1 mouse cellular context compared by ENCODE assay signal in the genomic region with DNA sequence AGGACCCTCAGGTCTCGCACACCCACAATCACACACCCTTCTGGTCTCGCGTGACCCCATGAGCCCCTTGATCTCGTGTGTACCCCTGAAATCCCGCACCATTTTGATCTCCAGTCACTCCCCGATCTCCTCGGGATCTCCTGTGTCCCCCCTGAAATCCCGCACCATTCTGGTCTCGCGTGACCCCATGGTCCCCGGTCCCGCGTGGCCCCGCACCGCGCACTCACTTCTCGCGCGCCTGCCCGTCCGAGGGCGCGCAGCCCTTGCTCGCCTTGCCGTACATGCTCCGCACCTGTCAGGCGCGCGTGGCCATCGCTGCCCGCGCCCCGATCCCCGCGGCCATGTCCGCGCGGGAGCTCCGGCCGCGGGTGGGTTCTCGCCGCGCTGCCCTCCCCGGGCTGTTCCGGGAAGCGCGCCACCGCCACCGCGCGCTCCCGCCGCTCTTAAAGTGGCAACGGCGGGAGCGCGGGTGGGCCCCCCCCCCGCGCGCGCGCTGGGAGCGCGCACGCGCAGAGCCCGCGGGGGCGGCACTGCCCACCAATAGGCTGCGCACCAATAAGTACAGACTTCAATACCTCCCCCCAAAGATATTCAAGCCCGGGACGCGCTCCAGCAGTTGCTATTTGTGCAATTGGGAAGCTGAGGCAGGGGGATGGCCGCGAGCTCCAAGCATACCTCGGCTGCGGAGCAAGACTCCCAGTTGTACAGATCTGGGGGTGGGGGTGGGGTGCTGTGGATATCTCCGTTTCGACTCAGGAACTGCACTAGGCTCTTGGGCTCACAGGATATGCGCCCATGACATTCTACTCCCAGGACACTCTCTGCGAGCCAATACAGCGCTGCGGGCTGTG.
TF ChIP-seq lines count a peak whose summit lies in the region.

No protein-coding gene starts in this region.

TF ChIP-seq in CH12.LX, 34 proteins besides CTCF, POLR2A, EP300 and RAD21 (continued from another document):
- TF ChIP-seq GABPA (IDR thresholded peaks at IDR 0.05; ENCODE audit: insufficient replicate concordance, low read depth, low read length) (no peak), ELF1 (IDR thresholded peaks at IDR 0.05; ENCODE audit: low read depth, low read length) (peak; percentile 78), JUN (IDR thresholded peaks at IDR 0.05; ENCODE audit: insufficient read depth, low read depth, low read length) (no peak), NELFE (IDR thresholded peaks at IDR 0.05; ENCODE audit: low read depth, low read length) (peak; percentile 62), PAX5 (IDR thresholded peaks at IDR 0.05; ENCODE audit: low read length) (no peak), USF2 (conservative IDR thresholded peaks at IDR 0.05; ENCODE audit: low read depth, low read length) (no peak), MYC (IDR thresholded peaks at IDR 0.05; ENCODE audit: low read depth, low read length) (peak; percentile 30; the same call in 1 of the 2 replicates), MXI1 (IDR thresholded peaks at IDR 0.05; ENCODE audit: low read depth, low read length) (0 out of 2 replicates have a peak, but pooled peaks have one; percentile 48), HCFC1 (IDR thresholded peaks at IDR 0.05; ENCODE audit: low read depth, low read length) (no peak), MAZ (IDR thresholded peaks at IDR 0.05; ENCODE audit: low read depth, low read length) (peak; percentile 62; the same call in 1 of the 2 replicates), TCF12 (IDR thresholded peaks at IDR 0.05; ENCODE audit: low read depth, low read length) (peak; percentile 60), ZC3H11A (IDR thresholded peaks at IDR 0.05; ENCODE audit: low read depth, low read length) (no peak), BHLHE40 (IDR thresholded peaks at IDR 0.05; ENCODE audit: low read depth, low read length) (no peak), TBP (conservative IDR thresholded peaks at IDR 0.05; ENCODE audit: low read depth, low read length) (no peak), MAFK (IDR thresholded peaks at IDR 0.05; ENCODE audit: insufficient replicate concordance, low read length) (no peak), SMC3 (IDR thresholded peaks at IDR 0.05; ENCODE audit: low read depth, low read length) (no peak), ZMIZ1 (IDR thresholded peaks at IDR 0.05; ENCODE audit: low read depth, low read length) (no peak), SIN3A (IDR thresholded peaks at IDR 0.05; ENCODE audit: low read length) (peak; percentile 62)
